Mouse (Mus musculus): ENCODE measurements at regions not wholly inside any gene's neighbourhood (a gene's known extent, or its start where the extent isn't known, plus 50 kb on each side); places are given as distances from the start of the nearest gene placed in this dataset.
A peak's percentile ranks its signal among the peaks of the same experiment; 100 is the strongest.

- no peak overlapping the region for H3K9ac ChIP-seq
- H3K4me3 ChIP-seq (replicated peaks; ENCODE audit: low read length): no peak overlapping the region
- H3K36me3 ChIP-seq (replicated peaks; ENCODE audit: control insufficient read depth, insufficient read depth): no peaks in the 10 kb centered on the region
- H3K4me2 ChIP-seq (replicated peaks): no peak overlapping the region
- H3K27ac ChIP-seq: no peak overlapping the region
- H3K9me3 ChIP-seq (ENCODE audit: control insufficient read depth, low read length): no peaks in the 10 kb centered on the region
- DNase-seq (ENCODE audit: low spot score): no peak
- H3K4me1 ChIP-seq (replicated peaks; ENCODE audit: control insufficient read depth, insufficient read depth, low read length): no peaks in the 10 kb centered on the region
- no peaks in the 10 kb centered on the region for H3K27me3 ChIP-seq (ENCODE audit: control insufficient read depth, insufficient read depth, low read length)
- 85% methylated on average over 1 of the region's 1 CpGs for WGBS
- ATAC-seq (ENCODE audit: low FRiP score): no peak
Measured at GRCm38 (mm10) chr5:62113664-62114063, 305.0 kb downstream of the G6pd2 start.

- no peaks in the 10 kb centered on the region for H3K27me3 ChIP-seq (ENCODE audit: control insufficient read depth, insufficient read depth, low read length)
- no peak overlapping the region for H3K9ac ChIP-seq
- DNase-seq (ENCODE audit: low spot score): no peak
- H3K4me1 ChIP-seq (replicated peaks; ENCODE audit: control insufficient read depth, insufficient read depth, low read length): no peaks in the 10 kb centered on the region
- no peak overlapping the region for H3K4me3 ChIP-seq (replicated peaks; ENCODE audit: low read length)
- H3K4me2 ChIP-seq (replicated peaks): no peak overlapping the region
- no peak overlapping the region for H3K27ac ChIP-seq
- peak; percentile 59; the same call in 1 of the 2 replicates for ATAC-seq (ENCODE audit: low FRiP score)
- no peaks in the 10 kb centered on the region for H3K9me3 ChIP-seq (ENCODE audit: control insufficient read depth, low read length)
- H3K36me3 ChIP-seq (replicated peaks; ENCODE audit: control insufficient read depth, insufficient read depth): no peaks in the 10 kb centered on the region
Measured at GRCm38 (mm10) chr5:62145178-62145577, 336.6 kb downstream of the G6pd2 start.

GRCm38 (mm10) chr5:62147399-62147798, 338.8 kb downstream of the G6pd2 start:
- Histone ChIP-seq H3K9ac (no peak overlapping the region), H3K36me3 (replicated peaks; ENCODE audit: control insufficient read depth, insufficient read depth) (no peaks in the 10 kb centered on the region), H3K9me3 (ENCODE audit: control insufficient read depth, low read length) (no peaks in the 10 kb centered on the region), H3K27ac (no peak overlapping the region), H3K4me2 (replicated peaks) (no peak overlapping the region), H3K27me3 (ENCODE audit: control insufficient read depth, insufficient read depth, low read length) (no peaks in the 10 kb centered on the region), H3K4me3 (replicated peaks; ENCODE audit: low read length) (no peak overlapping the region), H3K4me1 (replicated peaks; ENCODE audit: control insufficient read depth, insufficient read depth, low read length) (no peaks in the 10 kb centered on the region)
- ATAC-seq (ENCODE audit: low FRiP score) (no peak), DNase-seq (ENCODE audit: low spot score) (no peak)

GRCm38 (mm10) chr5:62160528-62160927, 351.9 kb downstream of the G6pd2 start:
- no peak for DNase-seq (ENCODE audit: low spot score)
- no peak for ATAC-seq (ENCODE audit: low FRiP score)
- no peaks in the 10 kb centered on the region for H3K9me3 ChIP-seq (ENCODE audit: control insufficient read depth, low read length)
- no peak overlapping the region for H3K27ac ChIP-seq
- WGBS: 78% methylated on average over 2 of the region's 2 CpGs
- H3K36me3 ChIP-seq (replicated peaks; ENCODE audit: control insufficient read depth, insufficient read depth): no peaks in the 10 kb centered on the region
- no peak overlapping the region for H3K4me3 ChIP-seq (replicated peaks; ENCODE audit: low read length)
- no peaks in the 10 kb centered on the region for H3K4me1 ChIP-seq (replicated peaks; ENCODE audit: control insufficient read depth, insufficient read depth, low read length)
- H3K9ac ChIP-seq: no peak overlapping the region
- no peak overlapping the region for H3K4me2 ChIP-seq (replicated peaks)
- no peaks in the 10 kb centered on the region for H3K27me3 ChIP-seq (ENCODE audit: control insufficient read depth, insufficient read depth, low read length)

GRCm38 (mm10) chr5:62192073-62192472, 383.5 kb downstream of the G6pd2 start:
- 89% methylated on average over 2 of the region's 2 CpGs for WGBS
- Histone ChIP-seq H3K4me1 (replicated peaks; ENCODE audit: control insufficient read depth, insufficient read depth, low read length) (no peaks in the 10 kb centered on the region), H3K4me3 (replicated peaks; ENCODE audit: low read length) (no peak overlapping the region), H3K27me3 (ENCODE audit: control insufficient read depth, insufficient read depth, low read length) (no peaks in the 10 kb centered on the region), H3K9ac (no peak overlapping the region), H3K27ac (no peak overlapping the region), H3K9me3 (ENCODE audit: control insufficient read depth, low read length) (no peaks in the 10 kb centered on the region), H3K36me3 (replicated peaks; ENCODE audit: control insufficient read depth, insufficient read depth) (no peaks in the 10 kb centered on the region), H3K4me2 (replicated peaks) (no peak overlapping the region)
- no peak for DNase-seq (ENCODE audit: low spot score)
- no peak for ATAC-seq (ENCODE audit: low FRiP score)

GRCm38 (mm10) chr5:62205384-62205783, 396.8 kb downstream of the G6pd2 start:
- 42% methylated on average over 2 of the region's 2 CpGs for WGBS
- H3K27ac ChIP-seq: no peak overlapping the region
- H3K9me3 ChIP-seq (ENCODE audit: control insufficient read depth, low read length): no peaks in the 10 kb centered on the region
- no peak for DNase-seq (ENCODE audit: low spot score)
- no peaks in the 10 kb centered on the region for H3K4me1 ChIP-seq (replicated peaks; ENCODE audit: control insufficient read depth, insufficient read depth, low read length)
- H3K4me3 ChIP-seq (replicated peaks; ENCODE audit: low read length): no peak overlapping the region
- no peaks in the 10 kb centered on the region for H3K27me3 ChIP-seq (ENCODE audit: control insufficient read depth, insufficient read depth, low read length)
- no peak overlapping the region for H3K4me2 ChIP-seq (replicated peaks)
- H3K36me3 ChIP-seq (replicated peaks; ENCODE audit: control insufficient read depth, insufficient read depth): no peaks in the 10 kb centered on the region
- ATAC-seq (ENCODE audit: low FRiP score): no peak
- no peak overlapping the region for H3K9ac ChIP-seq
